Mouse (Mus musculus): Measurements from ENCODE around the gene Cyp2j8. TPM values are rescaled to one million over a fixed set of nuclear protein-coding genes. Genes with fewer than 3 reads are reported as not detected.
A peak's percentile ranks its signal among the peaks of the same experiment; 100 is the strongest.
"Not testable (repeated sequence)": the region's sequence is repeated elsewhere in the genome, so short reads cannot be mapped to it uniquely, and the experiment has no call there.

The Cyp2j8 gene
- not detected in 2 replicates for polyA plus RNA-seq (2014; fragmentation: Nextera tagmentation; extraction: Ambion mirVana)

- no peak within 1 kb of the TSS for H3K4me2 ChIP-seq
- no peaks in the 10 kb centered on the region for H3K4me1 ChIP-seq (ENCODE audit: control insufficient read depth, insufficient read depth, low read length)
- 58% methylated on average over 1 of the region's 1 CpGs for WGBS (ENCODE audit: insufficient replicate concordance)
- no peaks in the 10 kb centered on the region for H3K27me3 ChIP-seq (ENCODE audit: control insufficient read depth, insufficient read depth, low read length)
- no peaks in the 10 kb centered on the region for H3K9me3 ChIP-seq (replicated peaks; ENCODE audit: control insufficient read depth, low read length)
- H3K36me3 ChIP-seq (ENCODE audit: control insufficient read depth, insufficient read depth, low read length), result no peaks in the 10 kb centered on the region
- no peak for ATAC-seq (replicated peaks; ENCODE audit: insufficient number of reproducible peaks, low FRiP score, low TSS enrichment)
- no peak within 1 kb of the TSS for H3K27ac ChIP-seq (ENCODE audit: low read depth, low read length)
- no peak within 1 kb of the TSS for H3K4me3 ChIP-seq (ENCODE audit: low read depth, low read length)
- no peak within 1 kb of the TSS for H3K9ac ChIP-seq (ENCODE audit: low read depth, low read length)
Observed at GRCm38 (mm10) chr4:96507286-96507685, at the start of gene Cyp2j8. Gene Cyp2j8 (minus strand): TSS chr4:96507386.

GRCm38 (mm10) chr4:96553133-96553819 is 46.1 kb upstream of the Cyp2j8 start, which contains the start of gene Cyp2j6:
Gene Cyp2j6 (minus strand): TSS chr4:96553661.
- Histone ChIP-seq H3K9ac (ENCODE audit: low read depth, low read length) (peak within 1 kb of the TSS; percentile 87), H3K4me1 (ENCODE audit: control insufficient read depth, insufficient read depth, low read length) (peaks cover 2% of the 10 kb centered on the region; the same call in 1 of the 2 replicates), H3K4me2 (peak within 1 kb of the TSS; percentile 76), H3K9me3 (replicated peaks; ENCODE audit: control insufficient read depth, low read length) (no peaks in the 10 kb centered on the region), H3K36me3 (ENCODE audit: control insufficient read depth, insufficient read depth, low read length) (no peaks in the 10 kb centered on the region), H3K27ac (ENCODE audit: low read depth, low read length) (peak within 1 kb of the TSS; percentile 50; the same call in 1 of the 2 replicates), H3K27me3 (ENCODE audit: control insufficient read depth, insufficient read depth, low read length) (no peaks in the 10 kb centered on the region), H3K4me3 (ENCODE audit: low read depth, low read length) (peak within 1 kb of the TSS; percentile 69)
- ATAC-seq (replicated peaks; ENCODE audit: insufficient number of reproducible peaks, low FRiP score, low TSS enrichment), result peak; percentile 89
- 3% methylated on average over 16 of the region's 16 CpGs for WGBS (ENCODE audit: insufficient replicate concordance)

GRCm38 (mm10) chr4:96551619-96552018 is 44.4 kb upstream of the Cyp2j8 start:
- Histone ChIP-seq H3K4me1 (ENCODE audit: control insufficient read depth, insufficient read depth, low read length) (peaks cover 2% of the 10 kb centered on the region; the same call in 1 of the 2 replicates), H3K4me2 (peak overlapping the region; percentile 11; the same call in 1 of the 2 replicates), H3K36me3 (ENCODE audit: control insufficient read depth, insufficient read depth, low read length) (no peaks in the 10 kb centered on the region), H3K27ac (ENCODE audit: low read depth, low read length) (no peak overlapping the region), H3K4me3 (ENCODE audit: low read depth, low read length) (no peak overlapping the region), H3K9ac (ENCODE audit: low read depth, low read length) (no peak overlapping the region), H3K27me3 (ENCODE audit: control insufficient read depth, insufficient read depth, low read length) (no peaks in the 10 kb centered on the region), H3K9me3 (replicated peaks; ENCODE audit: control insufficient read depth, low read length) (no peaks in the 10 kb centered on the region)
- no peak for ATAC-seq (replicated peaks; ENCODE audit: insufficient number of reproducible peaks, low FRiP score, low TSS enrichment)
- 74% methylated on average over 3 of the region's 3 CpGs for WGBS (ENCODE audit: insufficient replicate concordance)

GRCm38 (mm10) chr4:96545976-96546375 is 38.8 kb upstream of the Cyp2j8 start:
- Histone ChIP-seq H3K27me3 (ENCODE audit: control insufficient read depth, insufficient read depth, low read length) (no peaks in the 10 kb centered on the region), H3K9ac (ENCODE audit: low read depth, low read length) (no peak overlapping the region), H3K4me2 (no peak overlapping the region), H3K27ac (ENCODE audit: low read depth, low read length) (no peak overlapping the region), H3K4me1 (ENCODE audit: control insufficient read depth, insufficient read depth, low read length) (no peaks in the 10 kb centered on the region), H3K4me3 (ENCODE audit: low read depth, low read length) (no peak overlapping the region), H3K36me3 (ENCODE audit: control insufficient read depth, insufficient read depth, low read length) (no peaks in the 10 kb centered on the region), H3K9me3 (replicated peaks; ENCODE audit: control insufficient read depth, low read length) (no peaks in the 10 kb centered on the region)
- WGBS (ENCODE audit: insufficient replicate concordance), result 61% methylated on average over 1 of the region's 1 CpGs
- ATAC-seq (replicated peaks; ENCODE audit: insufficient number of reproducible peaks, low FRiP score, low TSS enrichment), result no peak

GRCm38 (mm10) chr4:96525772-96526171 is 18.6 kb upstream of the Cyp2j8 start:
- Histone ChIP-seq H3K4me1 (ENCODE audit: control insufficient read depth, insufficient read depth, low read length) (no peaks in the 10 kb centered on the region), H3K27ac (ENCODE audit: low read depth, low read length) (no peak overlapping the region), H3K27me3 (ENCODE audit: control insufficient read depth, insufficient read depth, low read length) (no peaks in the 10 kb centered on the region), H3K36me3 (ENCODE audit: control insufficient read depth, insufficient read depth, low read length) (no peaks in the 10 kb centered on the region), H3K4me2 (no peak overlapping the region), H3K9ac (ENCODE audit: low read depth, low read length) (no peak overlapping the region), H3K4me3 (ENCODE audit: low read depth, low read length) (no peak overlapping the region), H3K9me3 (replicated peaks; ENCODE audit: control insufficient read depth, low read length) (no peaks in the 10 kb centered on the region)
- no peak for ATAC-seq (replicated peaks; ENCODE audit: insufficient number of reproducible peaks, low FRiP score, low TSS enrichment)
- 31% methylated on average over 1 of the region's 1 CpGs for WGBS (ENCODE audit: insufficient replicate concordance)

GRCm38 (mm10) chr4:96522256-96522655 is 15.1 kb upstream of the Cyp2j8 start:
- ATAC-seq (replicated peaks; ENCODE audit: insufficient number of reproducible peaks, low FRiP score, low TSS enrichment), result no peak
- H3K4me2 ChIP-seq, result no peak overlapping the region
- no peaks in the 10 kb centered on the region for H3K4me1 ChIP-seq (ENCODE audit: control insufficient read depth, insufficient read depth, low read length)
- 80% methylated on average over 2 of the region's 2 CpGs for WGBS (ENCODE audit: insufficient replicate concordance)
- no peak overlapping the region for H3K9ac ChIP-seq (ENCODE audit: low read depth, low read length)
- H3K27ac ChIP-seq (ENCODE audit: low read depth, low read length), result no peak overlapping the region
- no peak overlapping the region for H3K4me3 ChIP-seq (ENCODE audit: low read depth, low read length)
- H3K27me3 ChIP-seq (ENCODE audit: control insufficient read depth, insufficient read depth, low read length), result no peaks in the 10 kb centered on the region
- H3K36me3 ChIP-seq (ENCODE audit: control insufficient read depth, insufficient read depth, low read length), result no peaks in the 10 kb centered on the region
- H3K9me3 ChIP-seq (replicated peaks; ENCODE audit: control insufficient read depth, low read length), result no peaks in the 10 kb centered on the region

DNA sequence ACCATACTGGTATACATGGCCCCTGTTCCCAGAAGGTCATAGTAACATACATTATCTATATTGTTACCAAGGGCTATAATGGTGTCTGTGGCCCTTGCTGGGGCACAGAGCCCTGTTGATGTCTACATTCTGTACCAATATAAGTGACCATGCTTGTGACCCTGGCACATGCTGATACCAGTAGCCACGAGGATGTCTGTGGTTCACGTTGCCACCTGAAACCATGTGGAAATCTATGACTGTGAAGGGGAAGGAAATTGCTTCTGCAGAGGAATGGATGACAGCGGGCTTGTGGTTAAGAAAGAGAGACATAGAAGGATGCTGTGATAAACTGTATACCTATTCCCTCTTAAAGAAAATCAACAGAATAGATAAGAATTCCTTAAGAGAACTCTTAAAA is 2.9 kb upstream of the Cyp2j8 start:
- H3K36me3 ChIP-seq (ENCODE audit: control insufficient read depth, insufficient read depth, low read length), result no peaks in the 10 kb centered on the region
- H3K27ac ChIP-seq (ENCODE audit: low read depth, low read length), result no peak overlapping the region
- no peaks in the 10 kb centered on the region for H3K27me3 ChIP-seq (ENCODE audit: control insufficient read depth, insufficient read depth, low read length)
- no peak for ATAC-seq (replicated peaks; ENCODE audit: insufficient number of reproducible peaks, low FRiP score, low TSS enrichment)
- H3K4me2 ChIP-seq, result no peak overlapping the region
- no peaks in the 10 kb centered on the region for H3K4me1 ChIP-seq (ENCODE audit: control insufficient read depth, insufficient read depth, low read length)
- H3K4me3 ChIP-seq (ENCODE audit: low read depth, low read length), result no peak overlapping the region
- no peak overlapping the region for H3K9ac ChIP-seq (ENCODE audit: low read depth, low read length)
- H3K9me3 ChIP-seq (replicated peaks; ENCODE audit: control insufficient read depth, low read length), result no peaks in the 10 kb centered on the region
- 80% methylated on average over 3 of the region's 3 CpGs for WGBS (ENCODE audit: insufficient replicate concordance)

DNA sequence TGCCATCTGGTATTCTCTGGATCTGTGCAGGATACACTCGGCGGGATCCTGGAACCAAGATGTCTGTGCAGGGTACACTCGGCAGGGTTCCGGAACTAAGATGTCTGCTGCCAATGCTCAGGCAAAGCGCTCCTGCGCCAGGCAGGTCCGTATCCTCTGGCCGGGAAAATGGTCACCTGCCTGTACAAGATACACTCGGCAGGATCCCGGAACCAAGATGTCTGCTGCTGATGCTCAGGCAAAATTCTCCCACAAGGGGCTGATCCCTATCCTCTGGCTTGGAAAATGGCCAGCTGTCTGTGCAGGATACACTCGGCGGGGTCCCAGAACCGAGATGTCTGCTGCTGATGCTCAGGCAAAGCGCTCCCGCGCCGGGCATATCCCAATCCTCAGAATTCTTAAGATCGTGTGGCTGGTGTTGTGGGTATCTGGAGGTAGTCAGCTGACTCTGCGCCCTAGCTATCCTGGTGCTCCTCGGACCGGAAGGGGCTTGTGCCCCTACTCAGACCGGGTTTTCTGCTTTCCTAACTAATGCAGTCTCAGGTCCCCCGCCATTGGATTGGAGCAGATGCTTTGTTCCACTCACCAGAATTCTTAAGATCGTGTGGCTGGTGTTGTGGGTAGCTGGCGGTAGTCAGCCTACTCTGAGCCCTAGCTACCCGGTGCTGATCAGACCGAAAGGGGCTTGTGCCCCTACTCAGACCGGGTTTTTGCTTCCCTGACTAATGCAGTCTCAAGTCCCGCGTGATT is 43.7 kb downstream of the Cyp2j8 start:
- H3K4me2 ChIP-seq; H3K9me3 ChIP-seq (replicated peaks; ENCODE audit: control insufficient read depth, low read length); H3K36me3 ChIP-seq (ENCODE audit: control insufficient read depth, insufficient read depth, low read length); H3K27me3 ChIP-seq (ENCODE audit: control insufficient read depth, insufficient read depth, low read length); ATAC-seq (replicated peaks; ENCODE audit: insufficient number of reproducible peaks, low FRiP score, low TSS enrichment); H3K9ac ChIP-seq (ENCODE audit: low read depth, low read length); H3K27ac ChIP-seq (ENCODE audit: low read depth, low read length); H3K4me3 ChIP-seq (ENCODE audit: low read depth, low read length); H3K4me1 ChIP-seq (ENCODE audit: control insufficient read depth, insufficient read depth, low read length): not testable (repeated sequence)
- WGBS (ENCODE audit: insufficient replicate concordance), result 76% methylated on average over 30 of the region's 30 CpGs
